24 mouse cellular contexts compared by ENCODE assay signal in genomic region chr16:36651174-36651766, GRCm38 (mm10). TPM values are rescaled to one million over a fixed set of nuclear protein-coding genes. Genes with fewer than 3 reads are reported as not detected.
DNase-seq lines count a peak whose midpoint lies in the region; ATAC-seq and TF ChIP-seq lines count a peak whose summit lies in the region.
"Had no signal": no experiment of that assay in that cellular context is flagged by ENCODE, and none has a peak within 500 bp of the region (broad histone marks: within the 10 kb centered on the region; RNA-seq: fewer than 3 reads in every experiment).

No protein-coding gene starts in this region.

- no peak overlapping the region for H3K27ac ChIP-seq in CH12.LX (ENCODE audit: insufficient read depth, low read depth)
- H3K27ac ChIP-seq: embryonic facial prominence, embryonic 10.5 days; embryonic facial prominence, embryonic 12.5 days; forebrain, embryonic 13.5 days; forebrain, embryonic 15.5 days had no signal

- TF ChIP-seq RAD21 in CH12.LX (IDR thresholded peaks at IDR 0.05; ENCODE audit: low read depth, low read length) = peak; percentile 68

- H3K9ac ChIP-seq in CH12.LX (ENCODE audit: insufficient read depth, low read depth) = no peak overlapping the region
- H3K9ac ChIP-seq: embryonic facial prominence, embryonic 12.5 days; forebrain, embryonic 13.5 days; forebrain, embryonic 15.5 days; forebrain, postnatal 0 days had no signal

- in situ Hi-C loops in CH12.LX (cut with MboI; ENCODE audit: low pct_ligation_motif_present, low pct_unique_long_range_greater_than_20kb, low sequenced_read_pairs) = loop anchor here (5.0 kb wide), 1 partner anchor 71 kb away; no protein-coding TSS in a partner anchor

- H3K4me2 ChIP-seq in CH12.LX (ENCODE audit: insufficient read depth, low read depth, poor library complexity, severe bottlenecking) = no peak overlapping the region
- H3K4me2 ChIP-seq: embryonic facial prominence, embryonic 12.5 days; forebrain, embryonic 13.5 days; forebrain, embryonic 15.5 days had no signal

- H3K9me3 ChIP-seq in CH12.LX (replicated peaks; ENCODE audit: low read length) = peaks cover 10% of the 10 kb centered on the region
- H3K9me3 ChIP-seq: embryonic facial prominence, embryonic 10.5 days; embryonic facial prominence, embryonic 12.5 days; forebrain, embryonic 13.5 days; forebrain, embryonic 15.5 days; G1E had no signal

- no peak overlapping the region for H3K4me3 ChIP-seq in CH12.LX (replicated peaks in 1 of 3; ENCODE audit: low read depth in 2 of 3, low read length in 2 of 3, poor library complexity in 1 of 3)
- H3K4me3 ChIP-seq: embryonic facial prominence, embryonic 10.5 days; embryonic facial prominence, embryonic 12.5 days; forebrain, embryonic 13.5 days; forebrain, embryonic 15.5 days had no signal

- H3K79me2 ChIP-seq in CH12.LX (replicated peaks; ENCODE audit: control insufficient read depth, extremely low read depth, insufficient read depth, poor library complexity, severe bottlenecking) = no peaks in the 10 kb centered on the region

- peaks cover 0 to 19% of the 10 kb centered on the region in 2 experiments for H3K36me3 ChIP-seq in CH12.LX (replicated peaks in 1 of 2; ENCODE audit: control insufficient read depth in 1 of 2, insufficient read depth in 1 of 2, low read length in 1 of 2)
- H3K36me3 ChIP-seq: embryonic facial prominence, embryonic 10.5 days; embryonic facial prominence, embryonic 12.5 days; forebrain, embryonic 15.5 days; G1E had no signal

- ATAC-seq in granulocyte monocyte progenitor cell, adult 5-6 weeks (replicated peaks; ENCODE audit: poor library complexity, severe bottlenecking) = no peak
- ATAC-seq: forebrain, embryonic 13.5 days; forebrain, embryonic 15.5 days; forebrain, postnatal 0 days; Patski had no signal

- TF ChIP-seq CTCF in CH12.LX (conservative IDR thresholded peaks at IDR 0.05 in 1 of 2, IDR thresholded peaks at IDR 0.05 in 1 of 2; ENCODE audit: low read depth in 2 of 2, low read length in 2 of 2) = peak in 1 of 2 experiments; percentile 52; a peak in 2 of 4 replicates

- no peak for TF ChIP-seq POLR2A in CH12.LX (IDR thresholded peaks at IDR 0.05; ENCODE audit: low read depth, low read length)

- peak; percentile 34 for DNase-seq in heart, adult 11 months
- no peak for DNase-seq in heart, adult 8-10 months (ENCODE audit: low spot score)
- peak; percentile 56 for DNase-seq in A20 (ENCODE audit: low read depth, low spot score)
- peak; percentile 67 for DNase-seq in CH12.LX (ENCODE audit: extremely low read depth)
- peak; percentile 66 for DNase-seq in R1 (ENCODE audit: low read depth, low spot score)
- DNase-seq in thymus, postnatal 25 days = no peak
- DNase-seq in urinary bladder, adult 2 months (ENCODE audit: low spot score) = no peak
- DNase-seq: adrenal gland, adult 2 months; adrenal gland, postnatal 10 days; adrenal gland, postnatal 25 days; B cell, adult 2 months; cerebellum, adult 11-12 months; cerebellum, adult 2 months; cerebellum, adult 9-10 months; cerebellum, postnatal 10 days; cerebellum, postnatal 25 days; forebrain, postnatal 0 days had no signal

- dilution Hi-C loops in CH12.LX (cut with MboI; ENCODE audit: extremely low pct_ligation_motif_present, extremely low pct_unique_long_range_greater_than_20kb, low sequenced_read_pairs) = no loop called here

- no peaks in the 10 kb centered on the region for H3K27me3 ChIP-seq in CH12.LX (replicated peaks)
- H3K27me3 ChIP-seq: embryonic facial prominence, embryonic 12.5 days; forebrain, embryonic 13.5 days; forebrain, embryonic 15.5 days had no signal

- peak; percentile 78 for TF ChIP-seq EP300 in CH12.LX (IDR thresholded peaks at IDR 0.05; ENCODE audit: low read length)

- peaks cover 16 to 53% of the 10 kb centered on the region in 2 experiments for H3K4me1 ChIP-seq in CH12.LX (ENCODE audit: control insufficient read depth in 1 of 2, insufficient read depth in 2 of 2)
- H3K4me1 ChIP-seq: embryonic facial prominence, embryonic 10.5 days; embryonic facial prominence, embryonic 12.5 days; forebrain, embryonic 15.5 days had no signal

TF ChIP-seq in CH12.LX, 34 proteins besides CTCF, POLR2A, EP300 and RAD21:
- TF ChIP-seq MYC (IDR thresholded peaks at IDR 0.05; ENCODE audit: low read depth, low read length) (no peak), POLR2AphosphoS2 (IDR thresholded peaks at IDR 0.05; ENCODE audit: low read depth, low read length) (no peak), JUND (conservative IDR thresholded peaks at IDR 0.05; ENCODE audit: low read depth, low read length) (peak; percentile 69; the same call in 1 of the 2 replicates), PAX5 (IDR thresholded peaks at IDR 0.05; ENCODE audit: low read length) (no peak), SMC3 (IDR thresholded peaks at IDR 0.05; ENCODE audit: low read depth, low read length) (peak; percentile 59), NELFE (IDR thresholded peaks at IDR 0.05; ENCODE audit: low read depth, low read length) (no peak), MAFK (IDR thresholded peaks at IDR 0.05; ENCODE audit: insufficient replicate concordance, low read length) (peak; percentile 66; the same call in 1 of the 2 replicates), TBP (conservative IDR thresholded peaks at IDR 0.05; ENCODE audit: low read depth, low read length) (no peak), IRF4 (IDR thresholded peaks at IDR 0.05; ENCODE audit: low read depth, low read length) (peak; percentile 87), ZC3H11A (IDR thresholded peaks at IDR 0.05; ENCODE audit: low read depth, low read length) (peak; percentile 42; the same call in 1 of the 2 replicates), MXI1 (IDR thresholded peaks at IDR 0.05; ENCODE audit: low read depth, low read length) (no peak), MAZ (IDR thresholded peaks at IDR 0.05; ENCODE audit: low read depth, low read length) (peak; percentile 72; the same call in 1 of the 2 replicates), CHD1 (IDR thresholded peaks at IDR 0.05; ENCODE audit: low read depth, low read length) (no peak), MEF2A (IDR thresholded peaks at IDR 0.05; ENCODE audit: borderline replicate concordance, low read depth, low read length) (peak; percentile 94), ZNF384 (IDR thresholded peaks at IDR 0.05; ENCODE audit: low read depth, low read length) (no peak), JUN (IDR thresholded peaks at IDR 0.05; ENCODE audit: insufficient read depth, low read depth, low read length) (peak; percentile 55), ETS1 (conservative IDR thresholded peaks at IDR 0.05; ENCODE audit: low read depth, low read length) (peak; percentile 98), BHLHE40 (IDR thresholded peaks at IDR 0.05; ENCODE audit: low read depth, low read length) (peak; percentile 99), USF2 (conservative IDR thresholded peaks at IDR 0.05; ENCODE audit: low read depth, low read length) (no peak), TCF12 (IDR thresholded peaks at IDR 0.05; ENCODE audit: low read depth, low read length) (peak; percentile 65; the same call in 1 of the 2 replicates), MAX (IDR thresholded peaks at IDR 0.05; ENCODE audit: low read length) (no peak), RCOR1 (conservative IDR thresholded peaks at IDR 0.05; ENCODE audit: low read depth, low read length) (peak; percentile 66; the same call in 1 of the 2 replicates), UBTF (IDR thresholded peaks at IDR 0.05; ENCODE audit: low read depth, low read length) (no peak), ELF1 (IDR thresholded peaks at IDR 0.05; ENCODE audit: low read depth, low read length) (peak; percentile 49; the same call in 1 of the 2 replicates)

RNA-seq across cellular contexts. Expression of gene Cd86, which starts 14.6 kb away (rescaled TPM):
- total RNA-seq in heart, adult 8-10 months (2022) = 1 to 10 TPM in 2 of 4 experiments, under 1 TPM in 2; 0.47 to 1.3 (median 0.97) TPM
- total RNA-seq in CH12.LX (2012; rRNA removed) (60.0 and 113 TPM in 2 replicates), CH12.LX (2014; rRNA removed) (191 and 196 TPM in 2 replicates)
- polyA plus RNA-seq in CH12.LX (2012; ENCODE audit: insufficient read length, low read depth) = 91.9 and 102 TPM in 2 replicates
- total RNA-seq in granulocyte monocyte progenitor cell, adult 5-6 weeks (2014; fragmentation: Nextera tagmentation) = not detected in 2 replicates
- total RNA-seq in granulocyte monocyte progenitor cell, adult 5-6 weeks (2017) = 0.52 and 3.5 TPM in 2 replicates
- polyA plus RNA-seq in urinary bladder, adult 2 months (2012; rRNA removed) = 3.9 and 5.1 TPM in 2 replicates
- total RNA-seq: G1E had no signal
- polyA plus RNA-seq: G1E, Patski had no signal

RNA-seq across cellular contexts. Expression of gene Ildr1, which starts 42.5 kb away (rescaled TPM):
- total RNA-seq in heart, adult 8-10 months (2022) = not detected
- total RNA-seq in CH12.LX (2012; rRNA removed) (0.34 and 0.76 TPM in 2 replicates), CH12.LX (2014; rRNA removed) (0.34 and 0.80 TPM in 2 replicates)
- polyA plus RNA-seq in CH12.LX (2012; ENCODE audit: insufficient read length, low read depth) = 0.81 and 1.1 TPM in 2 replicates
- not detected in 2 replicates for total RNA-seq in granulocyte monocyte progenitor cell, adult 5-6 weeks (2014; fragmentation: Nextera tagmentation)
- total RNA-seq in granulocyte monocyte progenitor cell, adult 5-6 weeks (2017) = not detected in 2 replicates
- 37.2 and 43.2 TPM in 2 replicates for polyA plus RNA-seq in urinary bladder, adult 2 months (2012; rRNA removed)
- total RNA-seq: adrenal gland, adult 2 months; adrenal gland, postnatal 25 days had no signal
- polyA plus RNA-seq: adrenal gland, adult 2 months; forebrain, embryonic 13.5 days; G1E; Patski had no signal

Comparison
In these comparisons a context has a peak if more than half of its experiments do, and no peak if none do; other contexts are left out.
1. DNase-seq: peak in heart, adult 11 months (single experiment), A20 (single experiment), CH12.LX (single experiment) and R1 (single experiment); none in heart, adult 8-10 months (single experiment), thymus, postnatal 25 days (single experiment) and urinary bladder, adult 2 months (single experiment).
2. RNA of gene Cd86, which starts 14.6 kb away (total RNA-seq): 60.0 to 196 TPM in CH12.LX; 0.52 to 3.5 TPM in granulocyte monocyte progenitor cell, adult 5-6 weeks and 0.47 to 1.3 TPM in heart, adult 8-10 months; every median in the first group is over 10 times any median in the second.